Mouse (Mus musculus): ENCODE measurements around the gene Abcc4. TPM values are rescaled to one million over a fixed set of nuclear protein-coding genes. Genes with fewer than 3 reads are reported as not detected.

Gene Abcc4
- polyA plus RNA-seq, 1 experiment from 2014 or later = 2.6 TPM

- H3K36me3 ChIP-seq (ENCODE audit: control insufficient read depth, insufficient read depth, low read length) = no peaks in the 10 kb centered on the region
- no peak overlapping the region for H3K27ac ChIP-seq (ENCODE audit: low read depth, low read length)
- no peak overlapping the region for H3K9ac ChIP-seq (ENCODE audit: low read depth, low read length)
- no peaks in the 10 kb centered on the region for H3K9me3 ChIP-seq (ENCODE audit: control insufficient read depth, low read length)
- H3K4me2 ChIP-seq (ENCODE audit: low read length) = no peak overlapping the region
- peaks cover 12% of the 10 kb centered on the region for H3K27me3 ChIP-seq (replicated peaks; ENCODE audit: control insufficient read depth, insufficient read depth, low read length)
- peaks cover 8% of the 10 kb centered on the region for H3K4me1 ChIP-seq (ENCODE audit: control insufficient read depth, insufficient read depth, low read depth, low read length)
- no peak overlapping the region for H3K4me3 ChIP-seq (ENCODE audit: low read length)
- ATAC-seq = no peak; the same call in 1 of the 2 replicates
- WGBS = 17% methylated on average over 12 of the region's 12 CpGs
Measured at GRCm38 (mm10) chr14:118435676-118436330, 270.2 kb downstream of the Abcc4 start.

GRCm38 (mm10) chr14:118434842-118435241 lies 271.2 kb downstream of the Abcc4 start:
- WGBS = 67% methylated on average over 4 of the region's 4 CpGs
- H3K4me1 ChIP-seq (ENCODE audit: control insufficient read depth, insufficient read depth, low read depth, low read length) = peaks cover 8% of the 10 kb centered on the region
- no peaks in the 10 kb centered on the region for H3K9me3 ChIP-seq (ENCODE audit: control insufficient read depth, low read length)
- H3K27ac ChIP-seq (ENCODE audit: low read depth, low read length) = no peak overlapping the region
- H3K9ac ChIP-seq (ENCODE audit: low read depth, low read length) = no peak overlapping the region
- H3K4me3 ChIP-seq (ENCODE audit: low read length) = no peak overlapping the region
- no peaks in the 10 kb centered on the region for H3K36me3 ChIP-seq (ENCODE audit: control insufficient read depth, insufficient read depth, low read length)
- peaks cover 10% of the 10 kb centered on the region for H3K27me3 ChIP-seq (replicated peaks; ENCODE audit: control insufficient read depth, insufficient read depth, low read length)
- ATAC-seq = no peak
- no peak overlapping the region for H3K4me2 ChIP-seq (ENCODE audit: low read length)

GRCm38 (mm10) chr14:118433848-118434247 lies 272.2 kb downstream of the Abcc4 start:
- Histone ChIP-seq H3K4me1 (ENCODE audit: control insufficient read depth, insufficient read depth, low read depth, low read length) (peaks cover 8% of the 10 kb centered on the region), H3K4me3 (ENCODE audit: low read length) (no peak overlapping the region), H3K27me3 (replicated peaks; ENCODE audit: control insufficient read depth, insufficient read depth, low read length) (peaks cover 4% of the 10 kb centered on the region), H3K27ac (ENCODE audit: low read depth, low read length) (no peak overlapping the region), H3K9me3 (ENCODE audit: control insufficient read depth, low read length) (no peaks in the 10 kb centered on the region), H3K4me2 (ENCODE audit: low read length) (no peak overlapping the region), H3K36me3 (ENCODE audit: control insufficient read depth, insufficient read depth, low read length) (no peaks in the 10 kb centered on the region), H3K9ac (ENCODE audit: low read depth, low read length) (no peak overlapping the region)
- no peak for ATAC-seq
- WGBS = 33% methylated on average over 6 of the region's 6 CpGs

Small RNA genes lying within 50 kb of the gene (microRNA-seq; reads per million reads assigned to microRNA genes)
- gene Mir6391 = not detected

Other genes starting within 250 kb of the Abcc4 start
- 3.7 and 9.2 TPM in 2 replicates for gene Cldn10, start 81.7 kb upstream of the Abcc4 start, polyA plus RNA-seq (2015; fragmentation: Nextera tagmentation; extraction: Ambion mirVana)
- 85.8 and 93.5 TPM in 2 replicates for gene Dzip1, start 219.2 kb upstream of the Abcc4 start, polyA plus RNA-seq (2015; fragmentation: Nextera tagmentation; extraction: Ambion mirVana)
- 22.5 and 24.8 TPM in 2 replicates for gene Dnajc3, start 231.8 kb upstream of the Abcc4 start, polyA plus RNA-seq (2015; fragmentation: Nextera tagmentation; extraction: Ambion mirVana)

All from hindbrain, embryonic 16.5 days (tissue).